Comparison of ENCODE assay signal across 7 mouse cellular contexts in the genomic region with DNA sequence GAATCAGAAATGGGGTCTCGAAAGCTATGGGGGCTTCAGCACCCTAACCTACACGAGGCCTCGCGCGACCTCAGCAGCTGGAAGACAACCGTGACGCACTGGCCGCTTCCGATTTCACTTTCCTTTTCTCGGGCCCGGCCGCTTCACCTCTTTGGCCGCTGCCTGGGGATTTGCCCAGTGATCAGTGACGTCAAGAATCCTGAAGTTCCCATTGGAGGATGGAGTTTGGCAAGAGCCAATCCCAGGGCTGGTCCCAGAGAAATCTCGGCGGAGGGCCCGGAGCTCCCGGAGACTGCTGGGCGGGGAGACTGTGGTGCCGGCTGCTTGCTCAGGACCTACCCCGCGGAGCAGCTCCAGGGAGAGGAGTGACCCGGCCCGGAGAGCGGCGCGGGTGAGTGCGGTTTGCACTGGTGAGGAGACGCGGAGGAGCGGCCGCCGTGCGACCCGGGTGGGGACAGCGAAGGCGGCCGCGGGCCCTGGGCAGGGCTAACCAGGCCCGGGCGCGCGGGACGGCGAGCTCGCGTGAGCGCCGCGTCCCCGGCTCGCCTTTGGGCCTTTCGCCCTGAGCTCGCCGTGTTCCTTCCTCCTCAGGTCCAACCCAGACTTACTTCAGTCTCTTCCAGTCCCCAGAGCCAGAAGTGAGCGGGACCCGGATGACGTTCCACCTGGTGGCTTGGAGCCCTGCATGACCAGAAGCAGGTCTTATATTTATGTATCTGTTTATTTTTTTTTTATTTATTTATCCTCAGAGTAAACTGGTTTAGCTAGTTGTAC. TPM values are rescaled to one million over a fixed set of nuclear protein-coding genes. Genes with fewer than 3 reads are reported as not detected.
A peak's percentile ranks its signal among the peaks of the same experiment; 100 is the strongest.
DNase-seq lines count a peak whose midpoint lies in the region; ATAC-seq lines count a peak whose summit lies in the region.

A gene (plus strand): TSS at position 261 of the 774 bp plus-strand sequence.

- under 1% methylated on average over 58 of the region's 58 CpGs for WGBS in intestine, embryonic 16.5 days
- under 1% methylated on average over 57 of the region's 58 CpGs for WGBS in midbrain, embryonic 11.5 days

- peak within 1 kb of the TSS; percentile 76 for H3K4me3 ChIP-seq in intestine, embryonic 16.5 days (ENCODE audit: low read length)
- peak within 1 kb of the TSS; percentile 73 for H3K4me3 ChIP-seq in midbrain, embryonic 11.5 days (ENCODE audit: low read depth, low read length)

- H3K4me1 ChIP-seq in intestine, embryonic 16.5 days (ENCODE audit: control insufficient read depth, insufficient read depth, low read length) = peaks cover 9% of the 10 kb centered on the region
- peaks cover 8% of the 10 kb centered on the region for H3K4me1 ChIP-seq in midbrain, embryonic 11.5 days (ENCODE audit: control insufficient read depth, insufficient read depth, low read length)

- H3K9me3 ChIP-seq in intestine, embryonic 16.5 days (ENCODE audit: control insufficient read depth, low read length) = no peaks in the 10 kb centered on the region
- H3K9me3 ChIP-seq in midbrain, embryonic 11.5 days (ENCODE audit: control insufficient read depth, low read length) = no peaks in the 10 kb centered on the region

- no peaks in the 10 kb centered on the region; the same call in 1 of the 2 replicates for H3K27me3 ChIP-seq in intestine, embryonic 16.5 days (replicated peaks; ENCODE audit: control insufficient read depth, insufficient read depth, low read length)
- no peaks in the 10 kb centered on the region for H3K27me3 ChIP-seq in midbrain, embryonic 11.5 days (ENCODE audit: control insufficient read depth, insufficient read depth, low read length)

- H3K4me2 ChIP-seq in intestine, embryonic 16.5 days (ENCODE audit: low read depth, low read length) = peak within 1 kb of the TSS; percentile 74
- peak within 1 kb of the TSS; percentile 66 for H3K4me2 ChIP-seq in midbrain, embryonic 11.5 days

- intact Hi-C loops in left cerebral cortex, postnatal 36 days (cut with DNase I) = no loop called here

- peak within 1 kb of the TSS; percentile 91 for H3K9ac ChIP-seq in intestine, embryonic 16.5 days (ENCODE audit: low read depth, low read length)
- H3K9ac ChIP-seq in midbrain, embryonic 11.5 days (ENCODE audit: low read length) = peak within 1 kb of the TSS; percentile 88

- H3K36me3 ChIP-seq in intestine, embryonic 16.5 days (ENCODE audit: control insufficient read depth, insufficient read depth, low read length) = no peaks in the 10 kb centered on the region
- H3K36me3 ChIP-seq in midbrain, embryonic 11.5 days (ENCODE audit: control insufficient read depth, insufficient read depth, low read length) = no peaks in the 10 kb centered on the region

- DNase-seq in adrenal gland, adult 8-10 months = peak; percentile 98
- DNase-seq in embryo, embryonic 9.5 days (ENCODE audit: extremely low spot score) = peak; percentile 98
- peak; percentile 92 to 97 for DNase-seq in gastrocnemius, postnatal 4 days (ENCODE audit: low spot score in 2 of 2)
- DNase-seq in left cerebral cortex, postnatal 36 days (ENCODE audit: low spot score in 2 of 2) = peak; percentile 94 to 97
- DNase-seq in midbrain, embryonic 11.5 days (ENCODE audit: low spot score, missing footprints) = peak; percentile 98
- peak; percentile 97 for DNase-seq in skeletal muscle tissue, adult 2 months (ENCODE audit: low read depth, low spot score)

- peak within 1 kb of the TSS; percentile 97 for H3K27ac ChIP-seq in intestine, embryonic 16.5 days (ENCODE audit: low read length)
- H3K27ac ChIP-seq in midbrain, embryonic 11.5 days (ENCODE audit: low read depth, low read length) = peak within 1 kb of the TSS; percentile 87

- ATAC-seq in intestine, embryonic 16.5 days = peak; percentile 98
- ATAC-seq in midbrain, embryonic 11.5 days (ENCODE audit: low FRiP score) = peak; percentile 99

RNA-seq across cellular contexts. Expression of the gene that starts here (rescaled TPM):
- 10 to 100 TPM; 60.6 to 88.8 (median 74.4) TPM for total RNA-seq in adrenal gland, adult 8-10 months (2022)
- total RNA-seq in gastrocnemius, postnatal 4 days (2021) = 10 to 100 TPM; 24.3 to 25.6 TPM
- 36.5 and 39.2 TPM in 2 replicates for polyA plus RNA-seq in intestine, embryonic 16.5 days (2015; fragmentation: Nextera tagmentation; extraction: Ambion mirVana)
- 10 to 100 TPM; 18.1 to 20.4 TPM for total RNA-seq in left cerebral cortex, postnatal 36 days (2021)
- 32.4 and 35.0 TPM in 2 replicates for polyA plus RNA-seq in midbrain, embryonic 11.5 days (2014; fragmentation: Nextera tagmentation; extraction: Ambion mirVana)

Comparison
In these comparisons a context has a peak if more than half of its experiments do, and no peak if none do; other contexts are left out.
1. Peak in every context shown above with its lines: DNase-seq, ATAC-seq, H3K4me3 ChIP-seq and H3K27ac ChIP-seq.